Mouse (Mus musculus): ENCODE results near the gene Adra1b.

Adra1b gene

DNA sequence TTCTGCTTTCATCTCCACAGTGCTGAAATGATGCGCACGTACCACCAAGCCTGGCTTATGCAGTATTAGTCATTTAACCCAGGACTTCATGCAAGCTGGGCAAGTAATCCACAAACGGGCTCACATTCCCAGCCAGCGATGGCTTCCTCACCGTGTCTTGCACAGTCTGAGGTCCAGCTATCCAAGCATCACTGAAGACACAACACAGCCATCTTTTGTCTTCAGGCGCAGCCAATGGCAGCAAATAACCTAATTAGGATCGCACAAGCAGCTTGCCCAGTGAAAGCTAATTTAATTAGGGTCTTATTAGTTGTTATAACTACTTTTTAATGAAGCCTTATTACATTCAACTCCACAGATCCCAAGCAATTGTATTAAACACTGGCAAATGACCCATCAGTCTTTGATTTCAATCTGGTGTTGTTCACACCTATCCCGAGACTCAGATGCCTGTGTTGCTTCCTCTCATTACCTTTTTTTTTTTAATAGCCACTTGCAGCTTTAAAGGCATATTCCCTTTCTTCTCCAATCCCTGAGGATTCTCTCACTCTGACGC is 83.6 kb downstream of the Adra1b start:
- DNase-seq (ENCODE audit: low spot score), result no peak

DNA sequence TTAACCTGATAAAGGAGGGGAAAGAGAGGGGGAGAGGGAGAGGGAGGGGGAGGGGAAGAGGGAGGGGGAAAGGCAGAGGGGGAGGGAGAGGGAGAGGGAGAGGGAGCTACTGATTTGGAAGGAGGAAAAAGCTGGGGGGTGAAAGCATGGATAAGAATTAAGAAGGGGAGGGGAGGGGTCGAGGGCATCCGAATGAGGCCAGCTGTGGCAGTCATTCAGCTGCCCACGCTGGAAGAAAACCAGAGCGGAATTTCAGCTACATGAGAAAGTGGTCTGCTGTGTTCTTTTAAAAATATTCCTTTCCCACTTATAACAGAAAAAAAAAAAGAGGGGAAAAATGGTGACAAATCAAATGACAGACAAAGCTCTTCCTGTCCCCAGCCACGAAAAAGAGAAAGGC is 88.5 kb downstream of the Adra1b start:
- no peak for DNase-seq (ENCODE audit: low spot score)

DNA sequence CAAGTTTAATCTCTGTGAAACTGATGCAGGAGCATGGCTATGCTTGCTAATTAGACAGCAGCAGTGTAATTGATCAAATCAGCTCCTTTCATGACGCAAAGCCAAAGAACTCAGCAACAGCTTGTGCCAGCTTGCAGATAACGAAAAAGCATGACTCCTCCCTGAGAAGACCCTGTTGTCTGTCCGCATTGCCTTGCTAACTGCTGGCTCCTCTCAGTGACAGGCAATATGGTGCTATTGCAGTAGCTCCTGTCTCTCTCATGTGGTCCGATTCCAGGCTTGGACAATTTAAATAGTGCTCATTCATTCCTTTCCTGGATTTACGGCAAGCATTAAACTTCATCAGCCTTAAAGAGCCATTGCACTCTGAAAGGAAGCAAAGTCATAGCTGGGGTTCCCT is 93.3 kb downstream of the Adra1b start:
- no peak for DNase-seq (ENCODE audit: low spot score)

DNA sequence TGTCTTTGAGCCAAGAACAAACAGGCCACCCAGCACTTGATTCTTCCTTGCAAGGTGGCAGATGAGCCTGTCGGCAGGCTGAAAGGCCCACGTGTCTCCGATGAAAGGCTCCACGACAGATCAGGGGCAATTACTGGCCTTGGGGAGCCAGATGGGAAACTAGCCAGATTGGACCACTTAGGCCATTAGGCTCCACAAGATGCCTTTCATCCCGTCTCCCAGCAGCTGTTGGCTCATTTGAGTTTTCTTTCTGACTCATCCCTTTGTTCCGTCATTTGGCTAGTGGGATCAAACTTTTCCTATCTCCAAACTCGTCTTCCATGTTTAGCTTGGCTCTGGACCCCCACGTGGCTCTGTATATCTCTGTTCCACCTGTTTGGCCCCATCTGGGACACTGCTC is 105.0 kb downstream of the Adra1b start:
- no peak for DNase-seq (ENCODE audit: low spot score)

DNA sequence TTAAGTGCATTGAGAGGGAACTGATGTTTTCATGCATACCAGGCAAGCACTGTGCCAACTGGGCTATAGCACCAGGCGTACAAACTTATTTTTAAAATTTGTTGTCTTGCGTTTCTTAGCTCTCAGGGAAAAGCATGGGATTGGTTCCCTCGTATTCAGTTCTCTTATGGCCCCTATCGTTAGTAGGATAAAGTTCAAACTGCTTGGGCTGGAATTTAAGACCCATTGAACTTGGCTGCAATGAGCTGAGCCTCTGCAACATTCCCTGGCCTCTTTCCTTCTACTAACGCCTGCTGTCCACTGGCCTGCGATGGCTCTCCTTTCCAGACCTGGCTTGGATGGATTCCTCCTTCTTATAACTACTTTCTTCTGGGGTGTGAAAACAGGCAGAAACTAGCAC is 110.6 kb downstream of the Adra1b start:
- DNase-seq (ENCODE audit: low spot score), result no peak

DNA sequence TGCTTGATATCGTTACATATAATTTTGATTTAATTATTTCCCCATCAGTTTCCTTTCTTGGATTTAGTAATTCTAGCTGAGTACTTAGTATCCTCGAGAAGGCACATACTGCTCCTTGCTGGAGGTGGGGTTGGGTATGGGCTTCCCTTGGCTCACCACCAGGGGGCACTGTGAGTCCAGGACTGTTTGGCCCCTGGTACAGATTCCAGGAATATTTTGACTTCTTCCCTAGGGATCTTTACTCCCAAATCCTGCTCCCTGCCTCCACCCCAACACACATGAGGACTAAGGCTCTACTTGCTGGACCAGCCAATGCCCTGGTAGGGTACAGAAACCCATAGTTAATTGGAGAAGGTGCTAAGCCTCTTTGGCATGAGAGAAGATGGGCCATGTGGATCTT is 117.2 kb downstream of the Adra1b start:
- DNase-seq (ENCODE audit: low spot score), result peak; percentile 25

DNA sequence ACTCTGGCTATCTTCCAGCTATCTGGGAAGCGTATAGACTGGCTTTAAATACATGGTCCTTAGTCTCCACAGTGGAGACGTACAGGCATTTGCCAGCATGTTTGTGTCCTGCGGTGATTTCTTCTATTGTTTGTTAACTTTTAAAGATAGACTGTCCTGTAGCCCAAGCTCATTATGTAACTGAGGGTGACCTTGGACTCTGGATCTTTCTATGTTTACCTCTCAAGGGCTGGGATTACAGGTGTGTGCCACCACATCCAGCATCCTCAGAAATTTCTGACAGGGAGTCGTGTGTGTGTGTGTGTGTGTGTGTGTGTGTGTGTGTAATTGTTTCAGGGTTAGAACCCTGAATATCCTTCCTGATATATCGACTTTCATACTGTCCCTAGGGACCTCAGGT is 117.9 kb downstream of the Adra1b start:
- DNase-seq (ENCODE audit: low spot score), result no peak

DNA sequence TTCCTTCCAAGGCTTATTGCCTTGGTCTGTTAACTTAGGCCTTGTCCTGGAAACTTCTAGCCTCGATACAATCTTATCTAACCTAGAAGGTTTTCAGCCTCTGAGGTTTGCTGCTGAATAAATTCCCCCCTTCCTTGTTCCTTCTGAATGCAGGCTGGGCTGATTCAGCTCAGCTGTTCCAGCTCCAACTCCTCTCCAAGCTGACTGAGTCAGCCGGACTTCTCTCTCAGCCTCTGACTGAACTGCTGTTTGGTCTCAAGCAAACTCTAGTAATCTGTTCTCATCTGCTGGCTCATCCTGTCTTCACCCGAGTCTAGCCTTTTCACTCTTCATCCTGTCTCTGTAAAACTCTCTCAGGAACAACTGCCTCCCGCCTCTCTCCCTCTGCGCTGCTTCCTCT is 121.5 kb downstream of the Adra1b start:
- no peak for DNase-seq (ENCODE audit: low spot score)

DNA sequence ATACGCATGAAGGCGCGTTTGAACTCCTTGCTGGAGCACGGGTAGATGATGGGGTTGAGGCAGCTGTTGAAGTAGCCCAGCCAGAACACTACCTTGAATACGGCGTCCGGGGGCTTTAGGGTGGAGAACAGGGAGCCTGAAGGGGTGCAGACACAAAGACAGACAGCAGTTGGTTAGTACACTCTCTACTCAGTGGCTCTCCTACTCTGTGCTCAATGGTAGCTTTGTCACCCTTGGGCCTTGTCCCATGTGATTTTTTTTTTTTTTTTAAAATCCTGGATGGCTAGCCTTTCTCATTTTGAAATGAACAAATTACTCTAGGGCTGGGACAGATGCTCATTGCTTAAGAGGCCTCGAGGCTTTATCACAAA is 124.7 kb downstream of the Adra1b start:
- DNase-seq (ENCODE audit: low spot score), result no peak

DNA sequence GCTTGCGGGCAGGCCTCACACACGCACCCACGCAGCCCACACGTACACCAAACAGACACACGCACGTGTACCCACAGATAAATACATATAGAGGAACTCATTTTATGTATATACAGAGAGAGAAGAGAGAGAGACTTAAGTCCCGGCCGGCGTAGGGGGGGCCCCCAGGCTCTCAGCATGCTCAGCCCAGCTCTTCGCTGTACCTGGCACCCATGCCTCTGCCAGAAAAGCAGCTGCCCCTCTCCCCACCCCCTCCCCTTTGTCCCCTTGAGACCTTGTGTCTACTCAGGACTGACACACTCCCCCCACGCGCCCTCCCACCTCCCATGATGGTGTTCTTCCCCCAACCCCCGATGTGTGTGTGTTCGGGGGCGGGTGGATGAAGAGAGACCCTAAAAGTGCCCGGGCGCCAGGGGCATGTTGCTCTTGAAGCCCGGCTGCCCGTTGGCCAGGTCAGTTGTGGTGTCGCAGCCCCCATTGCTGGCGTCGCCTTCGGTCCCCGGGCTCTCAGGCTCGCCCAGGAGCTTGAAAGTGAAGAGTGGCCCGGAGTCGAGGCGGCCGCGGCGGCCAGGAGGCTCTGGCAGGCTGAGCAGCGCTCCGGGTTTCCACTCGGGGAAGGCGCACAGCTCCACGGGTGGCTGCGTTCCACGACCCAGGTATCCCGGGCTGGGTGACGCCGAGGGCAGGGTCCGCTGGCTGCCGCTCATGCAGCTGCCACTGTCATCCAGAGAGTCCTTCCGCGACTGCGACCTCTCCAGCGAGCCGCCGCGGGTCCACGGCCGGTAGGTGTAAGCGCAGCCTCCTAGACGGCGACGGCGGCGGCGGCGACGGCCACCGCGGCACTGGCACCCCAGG is 125.3 kb downstream of the Adra1b start:
- no peak for DNase-seq (ENCODE audit: low spot score)

DNA sequence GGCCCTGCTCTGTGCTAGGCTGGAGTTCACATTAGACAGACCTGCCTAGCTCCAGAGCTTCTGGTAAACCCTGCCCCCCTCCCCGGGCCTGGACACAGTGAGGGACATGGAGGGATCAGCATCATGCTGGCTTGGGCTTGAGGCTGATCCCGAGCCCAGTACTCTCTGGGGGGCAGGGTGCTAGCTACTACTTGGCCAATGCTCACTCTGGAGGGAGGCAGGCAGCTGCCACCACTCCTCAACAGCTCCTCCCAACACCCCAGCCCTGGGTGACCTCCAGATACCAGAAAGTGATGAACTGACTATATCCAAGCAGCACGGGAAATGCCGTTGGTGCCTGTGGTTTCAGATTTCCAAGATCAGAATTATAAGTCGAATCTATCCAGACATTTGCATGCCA is 127.3 kb downstream of the Adra1b start:
- no peak for DNase-seq (ENCODE audit: low spot score)

DNA sequence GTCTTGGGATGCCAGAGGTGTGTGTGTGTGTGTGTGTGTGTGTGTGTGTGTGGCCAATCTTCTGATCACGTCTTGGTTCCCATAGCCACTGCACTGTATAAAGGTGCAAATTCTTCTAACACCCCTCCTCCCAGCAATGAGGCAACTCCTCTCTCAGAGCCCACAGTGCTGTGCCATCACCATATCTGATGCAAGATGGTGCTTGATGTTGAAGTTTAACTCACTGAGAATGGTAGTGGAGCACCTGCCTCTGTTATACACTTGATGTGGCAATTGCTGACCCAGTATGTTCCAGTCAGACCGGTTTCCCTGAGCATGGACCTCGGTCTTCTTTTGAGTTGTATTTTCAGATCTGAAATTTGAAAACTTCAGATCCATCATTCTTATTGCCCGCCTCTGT is 130.9 kb downstream of the Adra1b start:
- DNase-seq (ENCODE audit: low spot score), result no peak

DNA sequence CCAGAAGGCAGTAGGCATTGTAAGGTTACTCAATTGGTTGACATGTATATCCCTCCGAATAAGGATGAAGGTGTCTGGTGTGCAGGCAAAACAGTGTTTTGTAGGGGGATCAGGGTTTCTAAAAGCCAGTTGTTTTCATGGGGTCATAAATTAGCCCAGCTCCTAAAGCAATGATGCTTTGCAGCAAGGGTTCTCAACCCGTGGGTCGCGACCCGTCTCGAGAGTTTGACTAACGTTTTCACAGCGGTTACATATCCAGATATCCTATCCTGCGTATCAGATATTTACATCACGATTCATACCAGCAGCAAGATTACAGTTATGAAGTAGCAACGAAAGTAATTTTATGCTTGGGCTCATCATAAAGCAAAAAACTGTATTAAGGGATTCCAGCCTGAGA is 133.3 kb downstream of the Adra1b start:
- DNase-seq (ENCODE audit: low spot score), result no peak

DNA sequence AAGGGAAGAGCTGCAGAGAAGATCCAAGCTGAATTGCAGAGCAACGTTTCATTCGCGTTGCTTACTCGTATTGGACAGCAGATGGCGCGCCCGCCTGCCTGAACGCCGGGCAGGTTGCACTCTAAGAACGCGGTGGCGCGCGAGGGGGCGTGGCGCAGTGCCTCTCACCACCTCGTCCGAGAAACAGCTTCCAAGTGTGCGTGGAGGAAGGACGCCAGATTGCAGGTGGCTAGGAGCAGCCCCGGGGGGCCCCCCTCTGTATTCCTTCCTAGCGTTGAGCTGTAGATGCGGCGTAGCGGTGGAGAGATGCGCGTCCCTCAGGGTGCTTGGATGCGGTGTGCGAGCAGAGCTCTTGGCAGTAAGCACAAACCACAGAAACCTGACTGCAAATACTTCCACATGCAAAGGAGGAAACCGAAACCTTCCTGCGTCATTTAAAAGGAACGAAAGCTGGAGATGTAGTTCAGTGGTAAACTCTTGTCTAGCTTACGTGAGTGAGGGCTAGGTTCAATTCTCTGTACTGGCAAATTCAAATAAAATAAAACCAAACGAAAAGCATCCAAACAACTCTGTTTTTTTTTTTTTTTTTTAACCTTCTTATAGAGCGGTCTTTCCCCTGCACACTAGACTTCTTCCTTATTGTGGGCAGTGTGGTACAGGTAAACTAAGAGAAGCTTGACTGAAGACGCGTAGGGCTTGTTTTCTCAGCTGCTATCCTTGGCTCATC is 133.9 kb downstream of the Adra1b start:
- DNase-seq (ENCODE audit: low spot score), result peak; percentile 50

DNA sequence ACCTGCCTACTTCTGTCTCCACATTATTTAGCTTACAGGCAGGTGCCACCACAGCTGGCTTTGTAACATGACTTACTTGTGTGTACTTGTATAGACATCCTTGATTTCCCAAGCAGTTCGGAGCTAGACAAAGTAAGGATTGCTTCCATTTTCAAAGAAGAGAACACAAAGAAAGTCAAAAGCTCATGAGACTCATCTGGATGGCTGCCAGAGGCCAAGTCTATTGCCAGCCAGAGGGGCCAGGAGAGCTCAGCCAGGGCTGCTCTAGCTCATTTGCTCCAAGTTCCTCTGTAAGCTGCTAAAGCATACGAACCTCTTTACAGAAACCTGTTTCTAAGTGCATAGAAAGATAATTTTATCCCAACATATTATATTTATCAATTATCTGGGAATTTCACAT is 142.6 kb downstream of the Adra1b start:
- DNase-seq (ENCODE audit: low spot score), result no peak

DNA sequence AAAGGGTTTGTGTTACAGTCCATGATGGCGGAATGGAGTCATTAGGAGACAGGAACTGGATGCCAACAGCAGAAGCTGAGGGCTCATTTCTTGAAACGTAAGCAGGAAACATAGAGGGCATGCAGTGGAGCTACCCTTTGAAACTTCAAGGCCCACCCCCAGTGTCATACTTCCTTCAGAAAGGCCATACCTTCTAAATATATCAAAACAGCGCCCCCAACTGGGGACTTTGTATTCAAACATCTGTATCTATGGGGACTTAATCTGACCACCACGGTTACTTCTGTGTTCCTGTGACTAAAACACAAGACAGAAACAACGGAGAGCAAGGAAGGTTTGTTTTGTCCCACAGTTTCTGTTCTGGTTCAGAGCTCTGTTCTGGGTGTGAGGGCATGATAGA is 145.6 kb downstream of the Adra1b start:
- no peak for DNase-seq (ENCODE audit: low spot score)

DNA sequence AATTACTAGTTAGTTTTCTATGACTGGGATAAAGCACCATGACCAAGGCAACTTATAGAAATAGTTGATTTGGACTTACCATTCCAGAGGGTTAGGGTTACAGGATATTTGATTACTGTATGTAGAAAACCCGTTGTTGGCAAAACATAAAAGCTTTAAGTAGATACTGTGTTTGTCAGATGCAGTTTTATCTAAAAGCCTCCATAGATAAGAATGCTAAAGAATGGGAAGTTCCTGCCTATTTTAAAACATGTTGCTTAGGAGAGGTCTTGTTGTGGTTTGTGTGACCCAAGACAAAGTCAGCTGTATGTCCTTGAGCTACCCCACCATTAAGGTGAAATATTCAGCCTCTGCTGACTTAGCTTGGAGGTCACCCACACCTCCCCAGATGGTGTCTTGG is 146.4 kb downstream of the Adra1b start:
- no peak for DNase-seq (ENCODE audit: low spot score)

DNA sequence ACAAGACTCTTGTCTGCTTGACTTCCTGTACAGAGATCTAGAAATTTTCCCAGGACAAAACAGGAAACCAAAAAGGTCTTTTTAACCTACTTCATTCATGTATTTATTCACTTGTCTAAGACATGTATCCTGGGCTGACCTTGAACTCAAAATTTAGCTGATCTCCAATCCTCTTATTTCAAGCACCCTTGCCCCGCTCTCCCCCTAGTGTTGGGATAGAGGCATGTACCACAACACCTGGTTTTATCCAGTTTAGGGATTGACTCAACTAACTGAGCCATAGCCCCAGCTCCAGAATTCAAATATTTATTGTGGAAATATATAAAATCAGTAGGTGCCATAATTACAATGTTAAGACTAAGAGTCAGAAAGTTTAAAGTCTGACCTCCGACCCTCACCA is 149.5 kb downstream of the Adra1b start:
- no peak for DNase-seq (ENCODE audit: low spot score)

DNA sequence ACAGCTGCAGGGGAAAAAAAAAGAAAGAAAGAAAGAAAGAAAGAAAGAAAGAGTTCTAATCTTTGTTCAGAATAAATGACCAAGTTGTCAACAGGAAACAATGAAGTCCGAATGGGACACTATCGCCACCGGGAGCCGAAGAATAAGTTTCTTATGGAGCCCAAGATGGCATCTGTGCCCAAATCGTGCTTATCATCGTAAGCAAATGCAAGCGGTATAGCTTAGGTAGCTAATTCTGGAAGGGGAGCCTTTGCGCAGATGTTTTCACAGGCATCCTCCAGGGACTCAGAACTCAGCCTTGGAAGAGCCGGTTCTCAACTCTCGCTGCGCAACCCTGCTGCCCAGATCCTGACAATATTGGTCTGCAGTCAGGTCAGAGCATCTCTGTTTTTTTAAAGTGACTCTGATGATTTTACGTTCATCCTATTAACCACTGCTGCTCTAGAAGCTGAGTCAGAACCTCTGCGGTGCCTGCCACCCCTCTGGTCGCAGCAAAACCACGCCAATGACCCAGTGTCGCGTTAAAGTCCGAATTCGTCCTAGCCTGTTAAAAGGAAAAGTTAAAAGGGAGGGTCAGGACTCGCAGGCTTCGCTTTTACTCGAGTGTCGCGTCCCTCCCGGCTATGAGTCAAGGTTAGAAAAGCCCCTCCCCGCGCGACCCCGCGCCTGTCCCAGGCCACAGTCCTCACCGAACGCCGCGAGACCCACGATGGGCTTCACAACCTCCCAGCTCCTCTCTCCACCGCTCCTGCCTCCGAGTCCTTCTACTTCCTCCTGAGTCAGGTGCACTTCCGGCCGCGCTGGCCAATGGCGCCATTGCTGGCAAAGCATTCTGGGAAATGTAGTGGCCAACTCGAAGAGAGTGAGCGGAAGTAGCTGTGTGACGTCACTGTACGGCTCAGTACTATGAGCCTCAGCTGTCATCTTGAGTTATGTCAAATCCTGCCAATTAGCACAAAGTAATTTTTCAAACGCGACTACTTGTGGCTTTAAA is 153.5 kb downstream of the Adra1b start, which contains the start of gene Ttc1:
Gene Ttc1 (minus strand): TSS at position 776 of the 994 bp plus-strand sequence.
- peak; percentile 98 for DNase-seq (ENCODE audit: low spot score)

DNA sequence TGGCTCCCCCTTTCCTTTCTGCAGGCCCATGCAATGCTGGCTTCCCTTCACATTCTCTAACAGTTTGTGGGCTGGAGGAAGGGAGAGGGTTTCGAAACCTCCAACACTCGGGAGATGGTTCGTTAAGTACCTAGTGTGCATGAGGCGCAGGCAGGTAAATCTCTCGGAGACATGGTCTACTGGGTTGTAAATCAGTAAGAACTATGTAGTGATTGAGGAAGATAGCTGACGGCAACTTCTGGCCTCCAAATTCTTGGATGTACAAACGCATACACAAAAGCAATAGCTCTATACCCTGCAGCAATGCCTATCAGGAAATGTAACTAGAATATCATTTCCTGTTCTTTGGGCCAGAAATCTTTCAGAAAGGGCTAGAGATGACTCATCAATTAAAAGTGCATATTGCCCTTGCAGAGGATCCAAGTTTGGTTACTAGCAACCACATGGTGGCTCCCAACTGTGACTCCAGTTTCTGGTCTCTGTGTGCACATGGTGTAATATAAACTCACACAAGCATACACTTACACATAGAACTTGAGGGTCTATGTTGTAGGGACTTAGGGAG is 172.2 kb downstream of the Adra1b start:
- DNase-seq (ENCODE audit: low spot score), result no peak

DNA sequence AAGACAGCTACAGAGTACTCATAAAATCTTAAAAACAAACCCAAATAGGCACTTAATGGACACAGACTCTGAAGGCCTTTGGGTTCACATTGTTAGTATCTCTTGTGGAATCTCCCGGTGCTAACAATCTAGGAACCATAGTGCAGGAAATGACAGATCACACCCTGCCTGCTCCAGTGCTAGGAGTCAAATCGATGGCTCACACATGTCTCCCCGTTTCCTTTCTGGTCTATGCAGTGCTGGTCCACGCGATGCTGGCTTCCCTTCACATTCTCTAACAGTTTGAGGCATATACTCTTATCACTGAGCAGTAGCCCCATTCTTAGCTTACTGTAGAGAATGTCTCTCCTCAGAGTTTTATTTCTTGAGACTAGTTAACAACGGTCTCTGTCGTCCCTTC is 173.2 kb downstream of the Adra1b start:
- DNase-seq (ENCODE audit: low spot score), result no peak

Data from layer of hippocampus, adult 9-10 months (tissue).